Mouse (Mus musculus) adrenal gland, adult 2 months (tissue): ENCODE measurements around the gene Rcan2. TPM values are rescaled to one million over a fixed set of nuclear protein-coding genes. Genes with fewer than 3 reads are reported as not detected.

Experiments
- DNase-seq: peaks from one replicate; pipeline ENCODE4 v3.0.0; 2021
- polyA plus RNA-seq: library from polyadenylated mRNA; depleted of rRNA; stranded (reverse); fragments of >200 nt; gene quantifications from 2 replicates; pipeline ENCODE4 v1.2.3, GENCODE M21; 2012
- total RNA-seq, 2 experiments: library from RNA; stranded (reverse); gene quantifications; 2 replicates each; pipeline ENCODE4 v1.2.3; 2021

Gene Rcan2
- total and polyA plus RNA-seq, 3 experiments, result 2.6 to 6.9 (median 5.2) TPM

DNA sequence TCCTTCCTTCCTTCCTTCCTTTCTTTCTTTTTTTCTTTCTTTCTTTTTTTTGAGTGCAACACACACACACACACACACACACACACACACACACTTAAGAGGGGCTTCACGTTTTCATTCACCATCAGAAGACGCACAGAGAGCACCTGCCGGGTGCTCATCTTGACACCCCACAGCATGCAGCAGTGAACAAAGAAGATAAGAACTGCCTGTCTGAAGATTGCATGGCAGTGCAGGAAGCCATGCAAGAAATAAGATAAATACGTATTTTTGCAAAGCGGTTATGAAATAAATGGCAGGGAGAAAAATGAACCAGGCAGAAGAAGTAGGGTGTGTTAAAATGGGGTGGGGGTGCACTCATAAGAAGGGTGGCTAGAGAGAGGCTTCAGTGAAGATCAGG, 116.0 kb downstream of the Rcan2 start:
- no peak for DNase-seq

DNA sequence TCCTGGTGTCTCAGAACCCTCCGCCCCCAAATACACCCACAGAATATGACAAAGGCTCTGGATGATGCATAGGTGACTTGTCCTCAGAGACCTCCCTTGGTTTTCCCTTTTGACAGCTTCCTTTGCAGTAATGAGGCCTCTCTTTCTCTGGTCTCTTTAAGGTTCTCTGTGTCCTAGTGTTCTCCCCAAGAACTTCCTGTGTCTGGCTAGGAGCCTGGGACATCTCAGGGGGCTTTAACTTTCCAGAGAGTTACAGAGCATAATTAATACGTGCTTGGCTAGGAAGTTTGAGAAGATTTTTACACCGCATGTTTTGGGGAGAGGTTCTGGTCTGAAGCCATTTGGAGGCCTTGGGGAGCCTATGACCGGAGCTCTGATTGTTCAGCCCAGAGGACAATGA, 128.7 kb downstream of the Rcan2 start:
- DNase-seq, result no peak

GRCm38 (mm10) chr17:43931731-43932130, 130.6 kb downstream of the Rcan2 start:
- DNase-seq, result no peak

DNA sequence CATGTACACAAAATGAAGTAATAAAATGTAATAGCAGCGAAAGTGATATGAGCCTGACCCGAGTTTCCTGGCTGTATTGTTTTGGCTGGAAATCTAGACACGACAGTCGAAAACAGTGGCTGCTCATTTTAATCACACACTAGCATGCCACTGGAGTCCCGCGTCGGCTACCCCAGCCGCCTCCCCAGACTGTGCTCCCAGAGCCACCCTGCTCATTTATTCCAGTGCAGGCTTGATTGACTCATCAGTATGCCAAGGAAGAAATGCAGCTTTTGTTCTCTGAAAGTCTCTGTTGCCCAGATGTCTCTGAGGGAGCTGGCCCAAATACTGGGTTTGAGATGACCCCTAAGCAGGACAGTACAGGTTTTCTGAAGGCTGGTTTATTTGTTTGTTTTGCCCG, 132.9 kb downstream of the Rcan2 start:
- no peak for DNase-seq

- DNase-seq, result peak; percentile 2
Observed at GRCm38 (mm10) chr17:43952219-43952618, 151.1 kb downstream of the Rcan2 start.

- DNase-seq, result peak; percentile 11
Observed at GRCm38 (mm10) chr17:43952661-43953534, 151.7 kb downstream of the Rcan2 start.

DNA sequence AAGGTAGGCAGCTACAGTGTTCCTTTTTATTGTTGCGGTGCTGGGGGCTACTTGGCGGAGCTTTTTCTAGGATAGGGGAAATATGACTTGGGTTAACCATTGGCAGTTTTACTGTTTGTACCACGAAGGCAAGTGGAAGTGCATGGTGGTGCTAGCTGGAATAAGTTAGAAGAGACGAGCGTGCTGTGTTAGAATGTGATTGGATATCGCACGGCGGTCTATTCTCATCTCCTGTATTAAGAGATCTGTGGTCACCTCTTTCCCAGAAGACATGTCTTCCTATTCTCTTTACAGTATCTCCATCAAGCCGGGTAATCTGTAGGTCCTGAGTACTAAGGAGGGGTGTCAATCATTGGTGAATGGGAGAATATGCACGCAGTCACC, 152.4 kb downstream of the Rcan2 start:
- DNase-seq, result no peak

GRCm38 (mm10) chr17:43959797-43960196, 158.6 kb downstream of the Rcan2 start:
- DNase-seq, result no peak

- no peak for DNase-seq
Observed at GRCm38 (mm10) chr17:43969943-43970342, 168.8 kb downstream of the Rcan2 start.

DNA sequence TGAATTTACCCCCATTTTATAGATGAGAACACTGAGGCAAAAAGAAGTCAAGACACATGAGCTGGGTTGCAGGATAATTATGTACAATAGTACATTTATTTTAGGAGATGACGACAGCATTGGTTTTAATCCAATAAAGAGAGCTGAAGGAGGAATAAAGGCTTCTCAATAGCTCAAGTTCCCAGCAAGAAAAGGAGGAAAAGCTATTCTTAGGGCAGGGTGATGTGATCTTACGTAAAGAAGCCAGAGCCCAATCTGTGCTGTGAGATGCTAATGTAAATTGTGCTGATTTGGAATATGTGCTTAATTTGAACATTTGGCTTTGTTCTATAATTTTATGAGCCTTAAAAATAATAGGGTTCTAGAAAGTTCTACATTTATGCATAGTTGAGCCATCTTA, 176.4 kb downstream of the Rcan2 start:
- no peak for DNase-seq

- DNase-seq, result no peak
Observed at GRCm38 (mm10) chr17:43979925-43980324, 178.8 kb downstream of the Rcan2 start.

GRCm38 (mm10) chr17:43982505-43982904, 181.4 kb downstream of the Rcan2 start:
- no peak for DNase-seq

DNA sequence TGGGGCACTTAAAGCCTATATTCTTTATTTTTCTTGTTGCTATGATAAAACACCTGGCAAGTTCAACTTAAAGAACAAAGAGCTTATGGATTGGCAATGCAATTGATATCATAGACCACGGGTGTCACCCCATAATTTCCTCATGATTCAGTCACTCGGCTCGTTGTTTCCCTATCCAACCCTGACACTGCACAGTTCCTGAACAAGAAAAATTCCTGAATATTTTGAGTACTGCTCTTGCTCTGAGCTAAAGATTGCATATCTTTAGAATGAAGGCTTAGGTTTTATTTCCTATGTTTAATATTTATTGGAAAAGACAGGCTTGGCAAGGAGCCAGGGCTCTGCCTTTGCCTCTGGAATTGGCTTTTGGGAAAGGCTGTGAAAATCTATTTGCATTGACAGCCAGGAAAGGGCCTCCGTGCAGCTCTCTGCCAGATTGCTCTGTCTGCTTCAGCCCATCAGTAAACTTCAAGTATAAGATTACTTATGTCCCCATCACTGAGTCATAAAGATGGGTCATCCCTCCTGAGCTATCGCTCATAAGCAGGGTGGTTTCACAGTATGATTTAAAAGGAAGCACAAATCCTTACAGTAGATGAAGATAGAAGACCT, 188.3 kb downstream of the Rcan2 start:
- DNase-seq, result no peak

GRCm38 (mm10) chr17:43990957-43991383, 189.8 kb downstream of the Rcan2 start:
- no peak for DNase-seq

DNA sequence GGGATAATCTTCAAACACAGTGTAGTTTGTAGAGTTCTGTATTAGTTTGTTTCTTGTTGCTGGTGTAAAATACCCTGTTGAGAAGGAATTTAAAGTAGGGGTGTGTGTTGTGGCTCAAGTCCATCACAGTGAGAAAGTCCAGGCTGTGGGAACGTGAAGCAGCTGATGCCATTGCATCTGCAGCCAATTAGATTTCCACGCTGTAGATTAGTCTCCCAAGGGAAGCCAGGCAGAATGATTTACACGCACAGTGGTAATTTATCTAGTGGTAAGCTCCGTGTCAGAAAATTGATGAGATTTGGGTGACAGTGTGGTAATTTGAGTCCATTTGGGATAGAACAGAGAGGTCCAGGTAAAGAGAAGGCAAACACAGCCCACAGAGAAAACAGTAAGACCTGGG, 192.9 kb downstream of the Rcan2 start:
- DNase-seq, result no peak

DNA sequence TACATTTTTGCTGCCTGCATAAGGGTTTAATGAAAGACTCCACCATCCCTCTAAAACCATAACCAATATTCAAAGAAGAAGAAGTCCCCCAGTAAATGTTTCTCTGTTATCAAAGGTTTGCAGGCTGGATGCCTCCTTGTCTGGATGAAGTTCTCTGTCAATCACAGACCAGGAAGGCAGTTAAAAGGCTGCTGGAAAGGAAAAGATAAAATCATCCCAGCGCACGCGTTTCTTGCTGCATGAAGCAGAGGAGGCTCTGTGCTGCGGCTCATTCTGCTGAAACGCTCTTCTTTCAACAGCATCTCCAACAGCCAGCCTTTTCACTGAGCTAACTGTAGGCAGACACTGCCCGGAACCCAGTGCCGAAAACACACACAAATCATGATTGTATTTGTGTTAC, 196.4 kb downstream of the Rcan2 start:
- no peak for DNase-seq

DNA sequence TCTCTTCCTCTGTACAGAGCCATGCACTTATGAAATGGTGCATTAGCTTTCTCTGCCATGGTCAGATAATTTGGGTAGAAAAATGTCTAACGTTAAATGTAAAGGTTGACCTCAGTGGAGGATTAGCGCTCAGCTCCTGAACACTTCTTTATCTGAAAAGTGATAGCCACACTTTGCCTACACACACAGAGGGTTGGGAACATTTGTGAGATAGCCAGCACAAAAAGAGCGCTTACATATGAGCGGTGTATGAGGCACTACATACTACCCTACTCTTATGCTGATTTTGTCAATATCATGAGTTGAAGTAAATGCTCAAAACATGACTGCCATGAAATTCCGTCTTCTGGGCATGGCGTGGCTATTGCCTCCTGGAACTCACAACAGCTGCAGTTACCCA, 196.9 kb downstream of the Rcan2 start:
- no peak for DNase-seq

DNA sequence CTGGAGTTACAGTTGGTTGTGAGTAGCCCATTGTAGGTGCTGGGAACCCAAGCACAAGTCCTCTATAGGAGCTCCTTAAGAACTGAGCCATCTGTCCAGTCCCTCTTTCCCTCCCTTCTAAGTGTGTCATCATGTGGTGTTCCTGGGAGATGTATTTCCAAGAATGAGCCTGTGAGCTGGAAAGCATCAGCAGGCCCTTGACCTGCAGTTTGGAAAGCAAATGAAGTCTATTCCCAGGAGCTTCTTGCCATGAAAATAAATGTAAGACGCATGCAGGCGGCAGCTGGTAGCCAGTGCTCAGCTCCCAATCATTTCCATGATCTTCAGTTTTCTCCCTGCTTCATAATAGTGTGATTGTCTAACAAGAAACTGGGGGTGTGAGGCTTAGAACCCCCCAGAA, 203.2 kb downstream of the Rcan2 start:
- DNase-seq, result no peak

DNA sequence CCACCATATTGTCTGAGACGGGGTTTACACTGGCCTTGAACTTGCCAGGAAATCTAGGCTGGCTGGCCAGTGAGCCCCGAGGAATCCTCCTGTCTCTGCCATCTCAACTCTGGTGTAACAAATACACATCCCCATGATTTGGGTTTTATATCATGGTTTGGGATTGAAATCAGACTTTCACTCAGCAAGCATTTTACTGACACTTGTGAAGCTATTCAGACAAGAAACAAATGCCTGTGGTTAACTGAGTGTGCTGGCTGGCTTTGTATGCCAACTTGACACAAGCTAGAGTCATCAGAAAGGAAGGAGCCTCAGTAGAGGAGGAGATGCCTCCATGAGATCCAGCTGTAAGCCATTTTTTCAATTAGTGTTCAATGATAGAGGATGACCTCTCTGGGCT, 206.3 kb downstream of the Rcan2 start:
- no peak for DNase-seq

- no peak for DNase-seq
Observed at GRCm38 (mm10) chr17:44011917-44012316, 210.8 kb downstream of the Rcan2 start.

- no peak for DNase-seq
Observed at GRCm38 (mm10) chr17:44013756-44014510, 212.8 kb downstream of the Rcan2 start.

DNA sequence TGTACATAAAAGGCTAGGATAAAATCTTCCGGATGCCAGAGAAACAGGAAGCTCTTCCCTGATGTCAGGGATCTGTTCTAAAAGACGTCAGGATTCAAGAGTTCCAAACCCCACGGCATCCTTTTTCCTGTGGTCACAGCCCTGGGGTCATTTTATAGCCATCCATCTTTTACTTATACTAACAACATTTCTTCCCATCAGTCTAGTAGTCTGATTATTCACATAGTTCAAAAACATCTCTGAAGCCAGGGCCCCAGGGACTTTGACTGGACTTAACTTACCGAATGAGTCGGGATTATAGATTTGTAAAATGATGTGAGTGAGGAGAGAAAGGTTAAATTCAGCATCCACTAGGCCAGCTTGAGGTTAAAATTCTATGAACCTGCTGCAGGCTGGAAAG, 215.2 kb downstream of the Rcan2 start:
- no peak for DNase-seq

DNA sequence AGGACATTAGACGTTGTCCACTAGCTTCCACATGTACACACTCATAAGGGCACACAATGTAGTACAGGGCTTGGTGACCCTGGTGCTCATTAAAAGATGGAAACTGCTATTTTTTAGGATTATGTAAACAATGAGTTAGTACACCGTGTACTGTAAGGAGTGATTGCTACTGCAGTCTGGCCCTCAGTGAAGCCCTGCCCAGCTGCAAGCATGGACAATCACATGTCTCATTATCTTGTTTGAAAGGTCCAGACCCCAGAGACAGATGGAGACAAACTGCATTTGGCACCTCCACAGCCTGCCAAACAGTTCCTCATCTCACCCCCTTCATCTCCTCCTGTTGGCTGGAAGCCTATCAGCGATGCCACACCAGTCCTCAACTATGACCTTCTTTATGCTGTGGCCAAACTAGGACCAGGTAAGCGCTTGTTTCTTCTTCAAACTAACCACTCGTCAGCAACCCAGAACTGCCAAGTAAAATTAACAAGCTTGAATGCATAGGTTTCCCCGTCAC, 219.6 kb downstream of the Rcan2 start:
- no peak for DNase-seq
